Mouse (Mus musculus): ENCODE results near the gene Mitf. TPM values are rescaled to one million over a fixed set of nuclear protein-coding genes. Genes with fewer than 3 reads are reported as not detected.

Mitf gene
- polyA plus RNA-seq, 1 experiment from 2014 or later, result 0.89 TPM

GRCm38 (mm10) chr6:98041795-98042194 is 234.9 kb downstream of the Mitf start:
- H3K4me3 ChIP-seq (ENCODE audit: low read depth, low read length), result no peak overlapping the region
- no peaks in the 10 kb centered on the region for H3K4me1 ChIP-seq (ENCODE audit: insufficient read depth)
- H3K36me3 ChIP-seq (replicated peaks; ENCODE audit: insufficient read depth, low read length), result no peaks in the 10 kb centered on the region
- H3K27ac ChIP-seq (ENCODE audit: low read depth), result no peak overlapping the region
- WGBS (ENCODE audit: insufficient replicate concordance), result 80% methylated on average over 7 of the region's 7 CpGs
- ATAC-seq (no peak), DNase-seq (no peak)
- H3K27me3 ChIP-seq (ENCODE audit: insufficient read depth, low read length), result no peaks in the 10 kb centered on the region
- TF ChIP-seq EP300 (IDR thresholded peaks at IDR 0.05; ENCODE audit: low read depth) (no peak), CTCF (IDR thresholded peaks at IDR 0.05; ENCODE audit: low read depth) (no peak)
- H3K4me2 ChIP-seq (ENCODE audit: low read depth, low read length), result no peak overlapping the region
- no peak overlapping the region for H3K9ac ChIP-seq (replicated peaks)
- no peaks in the 10 kb centered on the region for H3K9me3 ChIP-seq (ENCODE audit: low read length)

GRCm38 (mm10) chr6:98046295-98047108 is 239.7 kb downstream of the Mitf start:
- Histone ChIP-seq H3K27me3 (ENCODE audit: insufficient read depth, low read length) (no peaks in the 10 kb centered on the region), H3K4me2 (ENCODE audit: low read depth, low read length) (no peak overlapping the region), H3K36me3 (replicated peaks; ENCODE audit: insufficient read depth, low read length) (no peaks in the 10 kb centered on the region), H3K4me1 (ENCODE audit: insufficient read depth) (no peaks in the 10 kb centered on the region), H3K9me3 (ENCODE audit: low read length) (no peaks in the 10 kb centered on the region), H3K4me3 (ENCODE audit: low read depth, low read length) (no peak overlapping the region), H3K27ac (ENCODE audit: low read depth) (no peak overlapping the region), H3K9ac (replicated peaks) (no peak overlapping the region)
- TF ChIP-seq EP300 (IDR thresholded peaks at IDR 0.05; ENCODE audit: low read depth), result no peak
- no peak for TF ChIP-seq CTCF (IDR thresholded peaks at IDR 0.05; ENCODE audit: low read depth)
- no peak for ATAC-seq
- 75% methylated on average over 11 of the region's 11 CpGs for WGBS (ENCODE audit: insufficient replicate concordance)
- DNase-seq, result no peak

GRCm38 (mm10) chr6:98047741-98048140 is 240.9 kb downstream of the Mitf start:
- H3K27me3 ChIP-seq (ENCODE audit: insufficient read depth, low read length), result no peaks in the 10 kb centered on the region
- H3K27ac ChIP-seq (ENCODE audit: low read depth), result no peak overlapping the region
- H3K4me3 ChIP-seq (ENCODE audit: low read depth, low read length), result no peak overlapping the region
- H3K4me2 ChIP-seq (ENCODE audit: low read depth, low read length), result no peak overlapping the region
- no peak for ATAC-seq
- no peaks in the 10 kb centered on the region for H3K36me3 ChIP-seq (replicated peaks; ENCODE audit: insufficient read depth, low read length)
- H3K9ac ChIP-seq (replicated peaks), result no peak overlapping the region
- H3K4me1 ChIP-seq (ENCODE audit: insufficient read depth), result no peaks in the 10 kb centered on the region
- no peak for DNase-seq
- H3K9me3 ChIP-seq (ENCODE audit: low read length), result no peaks in the 10 kb centered on the region
- no peak for TF ChIP-seq EP300 (IDR thresholded peaks at IDR 0.05; ENCODE audit: low read depth)
- TF ChIP-seq CTCF (IDR thresholded peaks at IDR 0.05; ENCODE audit: low read depth), result no peak
- 73% methylated on average over 6 of the region's 6 CpGs for WGBS (ENCODE audit: insufficient replicate concordance)

- DNase-seq, result no peak
- Histone ChIP-seq H3K9me3 (ENCODE audit: low read length) (no peaks in the 10 kb centered on the region), H3K4me1 (ENCODE audit: insufficient read depth) (no peaks in the 10 kb centered on the region), H3K36me3 (replicated peaks; ENCODE audit: insufficient read depth, low read length) (no peaks in the 10 kb centered on the region), H3K27ac (ENCODE audit: low read depth) (no peak overlapping the region), H3K9ac (replicated peaks) (no peak overlapping the region), H3K27me3 (ENCODE audit: insufficient read depth, low read length) (no peaks in the 10 kb centered on the region), H3K4me3 (ENCODE audit: low read depth, low read length) (no peak overlapping the region), H3K4me2 (ENCODE audit: low read depth, low read length) (no peak overlapping the region)
- TF ChIP-seq EP300 (IDR thresholded peaks at IDR 0.05; ENCODE audit: low read depth) (no peak), CTCF (IDR thresholded peaks at IDR 0.05; ENCODE audit: low read depth) (no peak)
- WGBS (ENCODE audit: insufficient replicate concordance), result 72% methylated on average over 14 of the region's 14 CpGs
- no peak for ATAC-seq
These were observed 242.0 kb downstream of the Mitf start for GRCm38 (mm10) chr6:98048671-98049438.

- Histone ChIP-seq H3K4me1 (ENCODE audit: insufficient read depth) (no peaks in the 10 kb centered on the region), H3K4me2 (ENCODE audit: low read depth, low read length) (no peak overlapping the region), H3K27ac (ENCODE audit: low read depth) (no peak overlapping the region), H3K4me3 (ENCODE audit: low read depth, low read length) (no peak overlapping the region), H3K27me3 (ENCODE audit: insufficient read depth, low read length) (no peaks in the 10 kb centered on the region), H3K9me3 (ENCODE audit: low read length) (no peaks in the 10 kb centered on the region), H3K9ac (replicated peaks) (no peak overlapping the region), H3K36me3 (replicated peaks; ENCODE audit: insufficient read depth, low read length) (no peaks in the 10 kb centered on the region)
- ATAC-seq, result no peak
- WGBS (ENCODE audit: insufficient replicate concordance), result 68% methylated on average over 2 of the region's 2 CpGs
- TF ChIP-seq CTCF (IDR thresholded peaks at IDR 0.05; ENCODE audit: low read depth) (no peak), EP300 (IDR thresholded peaks at IDR 0.05; ENCODE audit: low read depth) (no peak)
- no peak for DNase-seq
These were observed 242.7 kb downstream of the Mitf start for GRCm38 (mm10) chr6:98049551-98049950.

GRCm38 (mm10) chr6:98061878-98062277 is 255.0 kb downstream of the Mitf start:
- Histone ChIP-seq H3K27ac (ENCODE audit: low read depth) (no peak overlapping the region), H3K4me3 (ENCODE audit: low read depth, low read length) (no peak overlapping the region), H3K27me3 (ENCODE audit: insufficient read depth, low read length) (no peaks in the 10 kb centered on the region), H3K9me3 (ENCODE audit: low read length) (no peaks in the 10 kb centered on the region), H3K4me1 (ENCODE audit: insufficient read depth) (no peaks in the 10 kb centered on the region), H3K9ac (replicated peaks) (no peak overlapping the region), H3K4me2 (ENCODE audit: low read depth, low read length) (no peak overlapping the region), H3K36me3 (replicated peaks; ENCODE audit: insufficient read depth, low read length) (no peaks in the 10 kb centered on the region)
- ATAC-seq (no peak), DNase-seq (no peak)
- WGBS (ENCODE audit: insufficient replicate concordance), result 80% methylated on average over 13 of the region's 13 CpGs
- TF ChIP-seq EP300 (IDR thresholded peaks at IDR 0.05; ENCODE audit: low read depth) (no peak), CTCF (IDR thresholded peaks at IDR 0.05; ENCODE audit: low read depth) (no peak)
